ENCODE assay signal across 28 mouse cellular contexts in the genomic region with DNA sequence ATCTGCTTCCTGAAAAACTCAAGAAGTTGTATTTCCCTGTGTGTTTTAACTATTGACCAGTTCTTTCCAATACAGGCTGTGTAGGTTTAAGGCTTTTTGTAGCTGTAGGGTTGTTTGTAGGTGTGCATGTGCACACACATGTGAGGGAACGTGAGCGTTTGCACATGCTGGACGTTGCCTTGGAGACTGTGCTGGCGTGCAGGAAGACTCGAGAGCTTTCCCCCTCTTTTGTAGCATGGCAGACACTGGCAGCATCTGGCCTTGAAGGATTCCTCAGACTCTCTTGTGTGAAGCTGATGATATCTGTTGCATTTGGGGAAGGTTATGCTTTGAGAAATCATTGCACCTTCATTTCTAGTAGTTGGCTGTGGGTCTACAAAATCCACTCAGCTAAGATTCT. TPM values are rescaled to one million over a fixed set of nuclear protein-coding genes. Genes with fewer than 3 reads are reported as not detected.
"Had no signal": no experiment of that assay in that cellular context is flagged by ENCODE, and none has a peak within 500 bp of the region (broad histone marks: within the 10 kb centered on the region; RNA-seq: fewer than 3 reads in every experiment).

No protein-coding gene starts in this region.

- H3K4me3 ChIP-seq: heart, adult 2 months; heart, embryonic 13.5 days; heart, embryonic 15.5 days; hindbrain, embryonic 13.5 days; hindbrain, embryonic 15.5 days; kidney, embryonic 15.5 days; limb, embryonic 13.5 days; limb, embryonic 15.5 days; liver, embryonic 12.5 days had no signal

- DNase-seq: forebrain, postnatal 0 days; gastrocnemius, postnatal 14 days; gastrocnemius, postnatal 36 days; heart, adult 2 months; heart, postnatal 14 days; heart, postnatal 36 days; kidney, adult 11 months; kidney, adult 2 months; kidney, adult 9 months; kidney, postnatal 14 days; kidney, postnatal 36 days; layer of hippocampus, adult 9-11 months; layer of hippocampus, postnatal 36 days; left cerebral cortex, postnatal 4 days had no signal

- H3K27ac ChIP-seq: heart, adult 2 months; heart, embryonic 13.5 days; heart, embryonic 15.5 days; hindbrain, embryonic 13.5 days; hindbrain, embryonic 15.5 days; hindbrain, postnatal 0 days; kidney, embryonic 15.5 days; kidney, postnatal 0 days; limb, embryonic 13.5 days; limb, embryonic 15.5 days; liver, embryonic 12.5 days had no signal

RNA-seq across cellular contexts. Expression of a gene that starts 35.5 kb away (rescaled TPM):
- total RNA-seq: gastrocnemius, adult 18-20 months; gastrocnemius, adult 8-10 months; gastrocnemius, postnatal 14 days; gastrocnemius, postnatal 36 days; heart, postnatal 36 days; hematopoietic stem cell, adult 5-6 weeks; liver, adult 2 months had no signal
